Mouse (Mus musculus) CH12.LX (cell line): ENCODE data around the gene Ggcx. TPM values are rescaled to one million over a fixed set of nuclear protein-coding genes. Genes with fewer than 3 reads are reported as not detected.

Source experiments
- DNase-seq: peaks from one replicate; pipeline ENCODE4 v3.0.0-alpha.2; 2013; ENCODE audit errors: extremely low read depth
- H3K27ac ChIP-seq: 2 replicates; pipeline ENCODE4 v1.5.1; 2012; ENCODE audit warnings: low read depth, mild to moderate bottlenecking, control low read depth, moderate library complexity; ENCODE audit not compliant: insufficient read depth
- H3K27me3 ChIP-seq: replicated peaks from 2 replicates; pipeline ENCODE3; 2012; ENCODE audit warnings: inconsistent platforms
- H3K36me3 ChIP-seq, 2 experiments: replicated peaks in 1 of 2; 2 replicates each; pipeline versions ENCODE3 to v1.6.1; 2012; ENCODE audit warnings: inconsistent platforms in 1 of 2, low read length in 1 of 2, mild to moderate bottlenecking in 1 of 2, mixed read lengths in 1 of 2, moderate library complexity in 1 of 2; ENCODE audit not compliant: control insufficient read depth in 1 of 2, insufficient read depth in 1 of 2
- H3K4me1 ChIP-seq, 2 experiments: 2 replicates each; pipeline ENCODE4 v1.6.1; 2012; ENCODE audit warnings: inconsistent platforms in 1 of 2, moderate library complexity in 1 of 2; ENCODE audit not compliant: insufficient read depth in 2 of 2, control insufficient read depth in 1 of 2
- H3K4me2 ChIP-seq: 2 replicates; pipeline ENCODE4 v1.6.1; 2012; ENCODE audit warnings: low read depth, mild to moderate bottlenecking, control low read depth; ENCODE audit not compliant: poor library complexity, insufficient read depth, severe bottlenecking
- H3K4me3 ChIP-seq, 3 experiments: fragments of 150-350 bp in 1 of 3; sonication (generic) in 1 of 3; replicated peaks in 1 of 3; 2 replicates each; pipeline versions ENCODE3 to v1.5.1; 2011 to 2012; ENCODE audit warnings: low read depth in 2 of 3, low read length in 2 of 3, mild to moderate bottlenecking in 2 of 3, moderate library complexity in 2 of 3, control low read depth in 1 of 3, improper control_type of control experiment in 1 of 3, inconsistent platforms in 1 of 3, mixed read lengths in 1 of 3; ENCODE audit not compliant: poor library complexity in 1 of 3
- H3K79me2 ChIP-seq: replicated peaks from 2 replicates; pipeline ENCODE4 v1.6.1; 2012; ENCODE audit warnings: mild to moderate bottlenecking, moderate library complexity; ENCODE audit not compliant: control insufficient read depth, poor library complexity, insufficient read depth, severe bottlenecking; ENCODE audit errors: extremely low read depth
- H3K9ac ChIP-seq: 2 replicates; pipeline ENCODE4 v1.6.1; 2012; ENCODE audit warnings: low read depth, mild to moderate bottlenecking, control low read depth, moderate library complexity; ENCODE audit not compliant: insufficient read depth
- H3K9me3 ChIP-seq: replicated peaks from 2 replicates; pipeline ENCODE3; 2012; ENCODE audit warnings: low read length, inconsistent platforms, mixed read lengths
- BHLHE40 ChIP-seq: IDR thresholded peaks from 2 replicates; pipeline ENCODE4 v1.6.1; 2011; ENCODE audit warnings: mild to moderate bottlenecking, low read depth, low read length, improper control_type of control experiment
- CHD1 ChIP-seq: IDR thresholded peaks from 2 replicates; pipeline ENCODE4 v1.6.1; 2012; ENCODE audit warnings: low read depth, low read length, improper control_type of control experiment, inconsistent platforms
- CHD2 ChIP-seq: IDR thresholded peaks from 2 replicates; pipeline ENCODE4 v1.6.1; 2011; ENCODE audit warnings: low read length, improper control_type of control experiment
- CTCF ChIP-seq, 2 experiments: IDR thresholded peaks in 1 of 2; conservative IDR thresholded peaks in 1 of 2; 2 replicates each; pipeline ENCODE4 v1.5.1; 2011 to 2012; ENCODE audit warnings: low read depth in 2 of 2, low read length in 2 of 2, improper control_type of control experiment in 1 of 2, inconsistent platforms in 1 of 2, mild to moderate bottlenecking in 1 of 2, moderate library complexity in 1 of 2
- E2F4 ChIP-seq: IDR thresholded peaks from 2 replicates; pipeline ENCODE4 v1.6.1; 2011; ENCODE audit warnings: low read depth, low read length, improper control_type of control experiment; ENCODE audit not compliant: insufficient replicate concordance
- ELF1 ChIP-seq: IDR thresholded peaks from 2 replicates; pipeline ENCODE4 v1.6.1; 2014; ENCODE audit warnings: low read depth, mild to moderate bottlenecking, inconsistent platforms, low read length, improper control_type of control experiment
- EP300 ChIP-seq: IDR thresholded peaks from 2 replicates; pipeline ENCODE4 v1.6.1; 2011; ENCODE audit warnings: low read length, improper control_type of control experiment
- GABPA ChIP-seq: IDR thresholded peaks from 2 replicates; pipeline ENCODE4 v1.6.1; 2012; ENCODE audit warnings: low read depth, low read length, improper control_type of control experiment, inconsistent platforms; ENCODE audit not compliant: insufficient replicate concordance
- HCFC1 ChIP-seq: IDR thresholded peaks from 2 replicates; pipeline ENCODE4 v1.6.1; 2012; ENCODE audit warnings: low read depth, mild to moderate bottlenecking, inconsistent platforms, low read length, improper control_type of control experiment
- IRF4 ChIP-seq: IDR thresholded peaks from 2 replicates; pipeline ENCODE4 v1.6.1; 2014; ENCODE audit warnings: low read depth, mild to moderate bottlenecking, inconsistent platforms, low read length, improper control_type of control experiment
- JUN ChIP-seq: IDR thresholded peaks from 2 replicates; pipeline ENCODE4 v1.6.1; 2011; ENCODE audit warnings: low read depth, mild to moderate bottlenecking, low read length, improper control_type of control experiment, moderate library complexity; ENCODE audit not compliant: insufficient read depth
- JUND ChIP-seq: conservative IDR thresholded peaks from 2 replicates; pipeline ENCODE4 v1.6.1; 2011; ENCODE audit warnings: low read depth, low read length, improper control_type of control experiment
- KAT2A ChIP-seq: IDR thresholded peaks from 2 replicates; pipeline ENCODE4 v1.6.1; 2012; ENCODE audit warnings: low read length, improper control_type of control experiment, inconsistent platforms; ENCODE audit not compliant: insufficient replicate concordance
- MAFK ChIP-seq: IDR thresholded peaks from 2 replicates; pipeline ENCODE4 v1.6.1; 2011; ENCODE audit warnings: low read length, improper control_type of control experiment; ENCODE audit not compliant: insufficient replicate concordance
- MAX ChIP-seq: IDR thresholded peaks from 2 replicates; pipeline ENCODE4 v1.6.1; 2011; ENCODE audit warnings: low read length, improper control_type of control experiment
- MAZ ChIP-seq: IDR thresholded peaks from 2 replicates; pipeline ENCODE4 v1.6.1; 2012; ENCODE audit warnings: low read depth, mild to moderate bottlenecking, inconsistent platforms, low read length, improper control_type of control experiment, moderate library complexity
- MXI1 ChIP-seq: IDR thresholded peaks from 2 replicates; pipeline ENCODE4 v1.6.1; 2011; ENCODE audit warnings: mild to moderate bottlenecking, low read depth, low read length, improper control_type of control experiment
- MYC ChIP-seq: IDR thresholded peaks from 2 replicates; pipeline ENCODE4 v1.6.1; 2011; ENCODE audit warnings: low read depth, mild to moderate bottlenecking, improper control_type of control experiment, low read length
- NELFE ChIP-seq: IDR thresholded peaks from 2 replicates; pipeline ENCODE4 v1.6.1; 2011; ENCODE audit warnings: low read depth, low read length, improper control_type of control experiment
- NRF1 ChIP-seq: IDR thresholded peaks from 2 replicates; pipeline ENCODE4 v1.6.1; 2014; ENCODE audit warnings: low read depth, mild to moderate bottlenecking, inconsistent platforms, low read length, improper control_type of control experiment, moderate library complexity
- PAX5 ChIP-seq: IDR thresholded peaks from 2 replicates; pipeline ENCODE4 v1.6.1; 2012; ENCODE audit warnings: low read length, inconsistent platforms, mixed read lengths
- POLR2A ChIP-seq: IDR thresholded peaks from 2 replicates; pipeline ENCODE4 v1.6.1; 2011; ENCODE audit warnings: low read depth, mild to moderate bottlenecking, improper control_type of control experiment, low read length
- POLR2AphosphoS2 ChIP-seq: IDR thresholded peaks from 2 replicates; pipeline ENCODE4 v1.6.1; 2011; ENCODE audit warnings: low read depth, low read length, improper control_type of control experiment
- RAD21 ChIP-seq: IDR thresholded peaks from 2 replicates; pipeline ENCODE4 v1.6.1; 2011; ENCODE audit warnings: low read depth, mild to moderate bottlenecking, low read length, improper control_type of control experiment, moderate library complexity
- RCOR1 ChIP-seq: conservative IDR thresholded peaks from 2 replicates; pipeline ENCODE4 v1.6.1; 2012; ENCODE audit warnings: low read depth, mild to moderate bottlenecking, inconsistent platforms, low read length, improper control_type of control experiment
- SIN3A ChIP-seq: IDR thresholded peaks from 2 replicates; pipeline ENCODE4 v1.6.1; 2012; ENCODE audit warnings: low read length, improper control_type of control experiment, inconsistent platforms
- TBP ChIP-seq: conservative IDR thresholded peaks from 2 replicates; pipeline ENCODE4 v1.6.1; 2011; ENCODE audit warnings: low read depth, low read length, improper control_type of control experiment
- TCF12 ChIP-seq: IDR thresholded peaks from 2 replicates; pipeline ENCODE4 v1.6.1; 2014; ENCODE audit warnings: low read depth, mild to moderate bottlenecking, inconsistent platforms, low read length, improper control_type of control experiment
- UBTF ChIP-seq: IDR thresholded peaks from 2 replicates; pipeline ENCODE4 v1.6.1; 2012; ENCODE audit warnings: low read depth, mild to moderate bottlenecking, inconsistent platforms, low read length, improper control_type of control experiment, moderate library complexity
- USF2 ChIP-seq: conservative IDR thresholded peaks from 2 replicates; pipeline ENCODE4 v1.6.1; 2011; ENCODE audit warnings: low read depth, low read length, improper control_type of control experiment
- ZC3H11A ChIP-seq: IDR thresholded peaks from 2 replicates; pipeline ENCODE4 v1.6.1; 2012; ENCODE audit warnings: low read depth, mild to moderate bottlenecking, inconsistent platforms, low read length, improper control_type of control experiment
- ZMIZ1 ChIP-seq: IDR thresholded peaks from 2 replicates; pipeline ENCODE4 v1.6.1; 2012; ENCODE audit warnings: low read depth, mild to moderate bottlenecking, inconsistent platforms, low read length, improper control_type of control experiment
- dilution Hi-C: fragments of 300-500 bp; cut with MboI; formaldehyde crosslinking; loops from 2 replicates; pipeline ENCODE4 v1.14.3; 2020; ENCODE audit warnings: low sequenced_read_pairs; ENCODE audit not compliant: extremely low pct_unique_long_range_greater_than_20kb, extremely low pct_ligation_motif_present
- in situ Hi-C: fragments of 300-500 bp; cut with MboI; formaldehyde crosslinking; loops from 3 replicates; pipeline ENCODE4 v1.14.3; 2019; ENCODE audit warnings: low sequenced_read_pairs, low pct_ligation_motif_present, low pct_unique_long_range_greater_than_20kb, mixed read lengths
- polyA plus RNA-seq: library from polyadenylated mRNA; unstranded; fragments of >175 nt; gene quantifications from 2 replicates; pipeline ENCODE4 v1.2.1, GENCODE M21; 2012; ENCODE audit warnings: low read depth; ENCODE audit not compliant: insufficient read length
- total RNA-seq, 2 experiments: library from RNA; depleted of rRNA; stranded (reverse); fragments of 300-350 nt in 1 of 2; fragments of >200 nt in 1 of 2; gene quantifications; 2 replicates each; pipeline ENCODE4 v1.2.3; 2012 to 2014

The Ggcx gene
- total RNA-seq (2012; rRNA removed) (6.6 and 6.7 TPM in 2 replicates), total RNA-seq (2014; rRNA removed) (6.5 and 7.8 TPM in 2 replicates), polyA plus RNA-seq (4.7 and 5.2 TPM in 2 replicates)

- H3K27me3 ChIP-seq: no peaks in the 10 kb centered on the region
- TF ChIP-seq TCF12 (peak; percentile 45), MYC (no peak), JUN (no peak), CTCF (conservative IDR thresholded peaks at IDR 0.05 in 1 of 2, IDR thresholded peaks at IDR 0.05 in 1 of 2; ENCODE audit: low read depth in 2 of 2, low read length in 2 of 2) (no peak), POLR2AphosphoS2 (peak; percentile 63; the same call in 1 of the 2 replicates), EP300 (no peak), USF2 (no peak), ELF1 (peak; percentile 87), CHD1 (no peak), KAT2A (peak; percentile 54; the same call in 1 of the 2 replicates), CHD2 (no peak), SIN3A (no peak; the same call in 1 of the 2 replicates), E2F4 (no peak; the same call in 1 of the 2 replicates), ZMIZ1 (peak; percentile 59), BHLHE40 (no peak), UBTF (no peak), PAX5 (no peak), RCOR1 (no peak), ZC3H11A (no peak), NELFE (peak; percentile 53; the same call in 1 of the 2 replicates), MXI1 (no peak), MAFK (no peak), IRF4 (no peak), HCFC1 (peak; percentile 80), GABPA (no peak), MAX (no peak), TBP (no peak), MAZ (peak; percentile 58; the same call in 1 of the 2 replicates), POLR2A (peak; percentile 85), NRF1 (peak; percentile 71), JUND (no peak), RAD21 (no peak)
- peak within 1 kb of the TSS; percentile 88 to 99 (median 97) for H3K4me3 ChIP-seq
- H3K79me2 ChIP-seq: no peaks in the 10 kb centered on the region; the same call in 1 of the 2 replicates
- dilution Hi-C loops (no loop called here), in situ Hi-C loops (loop anchor here (25.0 kb wide), 1 partner anchor 423 kb away; no protein-coding TSS in a partner anchor)
- peaks cover 10 to 31% of the 10 kb centered on the region in 2 experiments for H3K36me3 ChIP-seq
- no peaks in the 10 kb centered on the region for H3K9me3 ChIP-seq
- no peak within 1 kb of the TSS for H3K27ac ChIP-seq
- peaks cover 4 to 25% of the 10 kb centered on the region in 2 experiments; a peak in 3 of 4 replicates for H3K4me1 ChIP-seq
- peak within 1 kb of the TSS; percentile 82 for H3K4me2 ChIP-seq
- H3K9ac ChIP-seq: peak within 1 kb of the TSS; percentile 74
- peak; percentile 96 for DNase-seq
Observed at GRCm38 (mm10) chr6:72414076-72414756, at the start of gene Ggcx. Gene Ggcx (plus strand): TSS chr6:72414308.
